Mouse (Mus musculus) splenic B cell, adult 2 months (primary cell): Measurements from ENCODE around the gene Metap1.

Experiments
- DNase-seq: peaks from one replicate; pipeline ENCODE4 v3.0.0-alpha.2; 2011; ENCODE audit warnings: low read depth, low spot score
- H3K27me3 ChIP-seq: 2 replicates; pipeline ENCODE4 v1.6.1; 2012; ENCODE audit warnings: mild to moderate bottlenecking, low read length, moderate library complexity, mixed read lengths; ENCODE audit not compliant: control insufficient read depth, poor library complexity, insufficient read depth, severe bottlenecking
- H3K36me3 ChIP-seq: 2 replicates; pipeline ENCODE4 v1.6.1; 2012; ENCODE audit warnings: mild to moderate bottlenecking, low read length, moderate library complexity, mixed read lengths; ENCODE audit not compliant: control insufficient read depth, poor library complexity, insufficient read depth, severe bottlenecking

The Metap1 gene

DNA sequence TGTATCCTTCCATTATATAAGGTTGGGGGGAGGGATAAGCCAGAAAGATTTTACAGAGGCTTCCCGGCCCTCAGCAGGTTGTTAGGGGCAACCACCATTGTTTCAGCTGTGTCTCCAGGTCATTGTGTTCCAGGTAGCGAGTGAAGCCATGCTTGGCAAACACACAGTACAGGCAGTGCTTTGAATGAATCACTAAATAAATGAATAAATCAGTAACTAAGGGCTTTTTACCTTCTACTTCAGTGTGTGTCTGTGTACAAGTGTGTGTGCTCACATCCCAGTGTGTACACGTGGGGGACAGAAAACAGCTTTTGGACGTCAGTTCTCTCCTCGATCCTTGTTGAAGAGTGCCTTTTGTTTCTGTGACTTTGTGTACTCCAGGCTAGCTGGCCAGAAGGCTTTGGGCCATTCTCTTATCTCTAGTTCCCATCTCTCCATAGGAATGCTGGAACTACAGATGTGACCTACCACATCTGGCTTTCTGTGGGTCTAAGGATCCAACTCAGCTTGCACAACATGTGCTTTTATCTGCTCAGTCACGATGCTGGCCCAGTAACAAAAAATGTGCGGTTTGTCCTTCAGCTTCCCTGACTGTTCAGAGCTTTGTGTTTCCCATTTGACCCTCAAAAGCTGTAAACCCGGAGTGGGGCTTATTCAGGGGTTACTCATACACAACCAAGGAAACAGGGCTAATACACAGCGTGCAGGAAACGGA lies 26.5 kb upstream of the Metap1 start:
- Histone ChIP-seq H3K27me3 (no peaks in the 10 kb centered on the region), H3K36me3 (no peaks in the 10 kb centered on the region)
- no peak for DNase-seq

DNA sequence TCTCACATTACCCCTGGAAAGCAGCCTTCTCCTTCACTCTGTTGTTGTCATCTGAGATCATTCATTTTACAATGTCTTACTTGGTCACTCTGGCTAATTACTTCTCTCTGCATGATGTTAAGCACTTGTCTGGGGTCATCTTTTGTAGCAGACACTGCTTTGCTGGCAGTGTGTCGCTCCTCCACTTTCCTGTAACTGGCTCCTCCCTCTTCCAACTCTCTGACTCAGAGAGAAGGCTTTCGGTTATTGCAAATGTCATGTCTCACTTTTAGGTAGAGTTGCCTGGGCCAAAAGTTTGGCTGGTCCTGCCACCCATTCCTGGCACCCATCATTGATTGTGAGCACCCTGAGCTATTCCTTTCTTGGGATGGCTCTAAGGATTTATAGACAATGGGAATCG lies 25.4 kb upstream of the Metap1 start:
- no peaks in the 10 kb centered on the region for H3K36me3 ChIP-seq
- no peaks in the 10 kb centered on the region for H3K27me3 ChIP-seq
- no peak for DNase-seq

DNA sequence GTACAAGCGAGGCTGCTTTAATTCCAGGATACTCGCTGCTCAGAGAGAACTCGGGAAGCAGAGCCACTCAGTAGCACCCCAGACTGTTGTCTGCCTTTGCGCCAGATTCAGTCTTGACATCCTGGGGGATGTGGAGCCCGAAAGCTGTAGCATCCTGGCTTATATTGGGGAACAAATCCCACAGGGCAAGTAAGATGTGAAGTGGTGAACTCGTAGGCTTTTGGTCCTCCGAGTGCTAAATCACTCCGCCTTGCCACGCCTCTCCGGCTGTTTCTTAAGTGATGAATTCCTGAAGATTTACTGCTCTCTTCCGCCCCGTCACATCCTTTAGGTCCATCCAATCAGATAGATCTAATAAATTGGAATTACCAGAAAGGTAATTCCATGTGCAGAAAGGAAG lies 23.9 kb upstream of the Metap1 start:
- Histone ChIP-seq H3K36me3 (no peaks in the 10 kb centered on the region), H3K27me3 (no peaks in the 10 kb centered on the region)
- no peak for DNase-seq

DNA sequence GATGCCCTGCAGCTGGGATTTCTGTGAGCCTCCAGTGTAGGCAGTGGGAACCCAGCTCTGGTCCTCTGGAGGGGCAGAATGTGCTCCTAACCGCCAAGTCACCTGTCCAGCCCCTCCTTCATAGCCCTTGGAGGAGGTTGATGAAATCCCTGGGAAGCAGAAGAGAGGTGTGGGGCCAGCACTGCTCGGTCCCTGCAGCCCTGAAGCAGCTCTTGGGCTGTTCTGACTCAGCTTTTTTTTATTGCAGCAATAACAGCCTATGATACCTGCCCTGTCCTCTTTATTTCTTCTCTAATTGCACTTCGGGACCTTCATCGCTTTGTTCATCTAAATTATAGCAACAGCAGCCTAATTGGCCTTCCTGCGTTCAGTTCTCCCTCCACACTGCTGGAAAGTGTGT lies 21.2 kb upstream of the Metap1 start:
- no peak for DNase-seq
- Histone ChIP-seq H3K27me3 (no peaks in the 10 kb centered on the region), H3K36me3 (no peaks in the 10 kb centered on the region)

DNA sequence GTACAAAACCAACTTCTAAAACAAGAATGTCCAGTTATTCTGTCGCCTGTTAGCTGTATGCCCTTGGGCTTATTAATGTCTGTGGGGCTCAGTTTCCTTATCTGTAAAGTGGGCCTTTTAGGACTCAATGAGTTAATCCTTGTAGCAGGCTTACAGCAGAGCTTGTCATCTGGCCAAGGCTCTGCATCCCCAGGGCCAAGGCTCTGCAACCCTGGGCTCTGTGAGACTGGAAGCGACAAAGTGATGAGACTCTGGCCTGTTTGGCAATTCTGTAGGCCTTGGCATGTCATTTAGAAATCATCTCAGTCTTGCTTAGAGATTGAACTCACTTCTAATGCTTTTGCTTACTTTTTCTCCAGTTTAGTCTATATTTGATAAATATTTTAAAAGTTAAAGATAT lies 20.3 kb upstream of the Metap1 start:
- Histone ChIP-seq H3K36me3 (no peaks in the 10 kb centered on the region), H3K27me3 (no peaks in the 10 kb centered on the region)
- no peak for DNase-seq

DNA sequence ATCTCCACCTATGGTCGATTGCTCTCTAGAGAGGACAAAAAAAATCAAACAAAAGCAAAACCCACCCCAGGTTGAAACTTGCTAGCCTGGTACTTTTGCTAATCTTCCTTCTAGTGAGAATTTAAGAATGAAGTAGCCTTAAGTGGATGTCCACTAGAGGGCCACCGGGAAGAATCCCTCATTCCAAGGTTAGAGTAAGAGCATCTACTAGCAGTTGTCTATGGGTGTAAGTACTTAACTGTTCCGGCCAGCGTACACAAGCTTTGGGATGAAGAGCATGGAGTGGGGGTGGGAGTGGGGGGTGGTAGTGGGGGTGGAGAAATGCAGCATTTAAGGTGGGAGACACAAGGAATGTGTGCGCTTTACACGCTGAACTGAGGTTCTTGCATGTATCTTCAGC lies 17.4 kb upstream of the Metap1 start:
- no peaks in the 10 kb centered on the region for H3K27me3 ChIP-seq
- DNase-seq: peak; percentile 16
- no peaks in the 10 kb centered on the region for H3K36me3 ChIP-seq

DNA sequence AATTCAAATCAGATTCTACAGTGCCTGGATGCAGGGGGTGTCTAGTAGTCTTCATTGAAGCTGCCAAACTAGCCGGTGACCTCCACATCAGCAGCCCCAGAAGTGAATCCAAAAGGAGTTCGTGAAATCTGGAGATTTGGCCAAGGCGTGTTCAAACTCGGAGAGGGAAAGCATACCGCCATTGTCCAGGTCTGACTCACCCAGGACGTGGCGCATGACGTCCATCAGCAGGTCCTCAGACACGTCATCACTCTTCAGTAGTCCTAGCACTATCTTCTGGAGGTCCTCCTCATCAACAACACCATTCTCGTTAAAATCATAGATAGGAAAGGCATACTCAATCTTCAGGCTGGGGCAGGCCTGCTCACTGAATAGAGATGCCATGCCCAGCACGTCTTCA lies 14.4 kb upstream of the Metap1 start:
- no peaks in the 10 kb centered on the region for H3K36me3 ChIP-seq
- no peaks in the 10 kb centered on the region for H3K27me3 ChIP-seq
- no peak for DNase-seq

DNA sequence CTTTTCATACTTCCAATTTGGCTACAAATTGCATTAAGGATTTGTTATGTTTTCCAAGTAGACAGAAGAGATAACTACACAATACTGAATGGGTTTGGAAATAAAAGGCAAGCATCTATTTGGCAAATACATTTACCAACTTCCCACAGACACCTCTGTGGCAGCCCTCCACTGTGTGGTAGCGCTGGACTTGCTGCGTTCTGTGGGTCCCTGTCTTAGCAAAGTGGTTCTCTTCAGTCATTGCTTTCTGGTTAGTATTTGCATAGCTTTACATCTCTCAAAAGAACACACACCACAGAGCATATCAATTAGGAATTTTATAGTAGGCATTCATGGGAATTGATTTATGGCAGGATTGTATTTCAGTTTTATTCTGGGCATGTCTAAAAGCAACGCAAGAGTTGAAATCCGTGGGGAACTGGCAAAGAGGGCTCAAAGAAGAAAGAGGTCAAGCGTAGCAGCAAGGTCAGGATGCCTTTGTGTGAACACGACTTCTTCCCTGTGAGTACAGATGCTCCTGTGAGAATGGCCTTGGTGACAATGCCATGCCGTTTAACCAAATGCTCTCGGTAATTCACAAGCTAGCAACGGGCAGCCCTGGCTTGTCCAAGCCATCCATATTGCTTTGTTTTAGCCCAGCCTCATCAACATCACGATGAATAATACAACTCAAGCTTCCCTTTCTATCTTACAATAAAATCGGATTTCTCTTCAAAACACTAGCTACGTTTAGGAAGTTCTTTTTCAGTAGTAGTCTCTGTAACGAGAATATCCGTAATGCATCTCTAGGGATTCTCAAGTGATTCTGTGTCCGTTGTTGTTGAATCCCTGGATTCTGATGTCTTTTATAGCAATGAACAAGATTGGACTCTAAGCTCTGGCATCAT lies 10.8 kb upstream of the Metap1 start:
- DNase-seq: no peak

DNA sequence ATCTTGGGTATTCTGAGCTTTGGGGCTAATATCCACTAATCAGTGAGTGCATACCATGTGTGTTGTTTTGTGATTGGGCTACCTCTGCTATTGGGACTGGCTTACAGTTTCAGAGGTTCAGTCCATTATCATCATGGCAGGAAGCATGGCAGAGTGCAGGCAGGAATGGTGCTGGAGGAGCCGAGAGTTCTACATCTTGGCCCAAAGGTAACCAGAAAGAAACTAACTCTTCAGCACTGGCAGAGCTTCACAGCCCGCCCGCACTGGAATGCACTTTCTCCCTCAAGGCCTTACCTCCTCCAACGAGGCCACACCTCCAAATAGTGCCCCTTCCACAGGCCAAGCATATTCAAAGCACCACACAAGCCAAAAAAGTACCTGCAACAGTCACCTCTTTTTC lies 9.4 kb upstream of the Metap1 start:
- Histone ChIP-seq H3K36me3 (no peaks in the 10 kb centered on the region), H3K27me3 (no peaks in the 10 kb centered on the region)
- DNase-seq: no peak

More for the DNA sequence above, 10.8 kb upstream of the Metap1 start:
- Histone ChIP-seq H3K36me3 (no peaks in the 10 kb centered on the region), H3K27me3 (no peaks in the 10 kb centered on the region)

DNA sequence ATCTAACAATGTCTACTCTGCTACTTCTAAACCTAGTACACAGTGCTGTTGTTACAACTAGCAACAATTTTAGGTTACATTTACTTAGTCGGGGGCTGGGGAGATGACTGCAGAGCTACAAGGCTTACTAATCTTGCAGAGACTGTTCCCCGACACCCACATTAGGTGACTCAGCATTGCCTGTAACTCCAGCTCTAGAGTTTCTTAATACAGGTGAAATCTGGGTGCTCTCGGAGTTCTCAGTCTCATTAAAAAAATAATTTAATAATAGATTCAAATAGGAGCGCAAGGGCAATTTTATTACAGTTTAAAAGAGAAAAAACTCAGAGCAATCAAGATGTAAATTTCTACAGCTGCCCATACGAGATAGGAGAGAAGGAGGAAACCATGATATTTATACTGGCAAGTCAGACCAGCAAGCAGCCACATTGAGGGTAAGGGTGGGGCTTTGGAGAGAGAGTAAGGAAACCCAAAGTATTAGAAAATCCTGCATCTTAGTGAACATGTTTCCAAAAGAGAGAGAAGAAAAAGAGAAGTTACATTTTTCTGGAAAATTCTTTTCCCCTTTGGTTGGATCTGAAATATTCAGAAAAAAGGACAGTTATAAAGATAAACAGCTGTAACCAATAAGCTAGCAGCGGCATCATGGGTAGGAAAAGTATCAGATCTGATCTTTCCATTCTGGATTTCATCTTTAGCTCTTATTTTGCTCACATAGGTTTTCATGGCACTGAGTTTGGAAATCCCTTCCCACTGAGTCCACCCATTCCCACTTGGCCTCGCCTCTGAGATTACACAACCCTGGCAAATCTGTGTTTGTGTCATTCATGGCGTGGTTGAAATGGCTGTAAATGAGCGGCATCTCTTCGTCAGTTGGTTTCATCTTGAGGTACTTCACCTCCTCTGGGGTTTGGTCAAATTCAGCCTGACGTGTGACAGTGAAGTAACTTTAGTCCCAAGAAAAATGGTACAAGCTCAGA lies 6.1 kb upstream of the Metap1 start:
- DNase-seq: no peak
- Histone ChIP-seq H3K36me3 (no peaks in the 10 kb centered on the region), H3K27me3 (no peaks in the 10 kb centered on the region)

DNA sequence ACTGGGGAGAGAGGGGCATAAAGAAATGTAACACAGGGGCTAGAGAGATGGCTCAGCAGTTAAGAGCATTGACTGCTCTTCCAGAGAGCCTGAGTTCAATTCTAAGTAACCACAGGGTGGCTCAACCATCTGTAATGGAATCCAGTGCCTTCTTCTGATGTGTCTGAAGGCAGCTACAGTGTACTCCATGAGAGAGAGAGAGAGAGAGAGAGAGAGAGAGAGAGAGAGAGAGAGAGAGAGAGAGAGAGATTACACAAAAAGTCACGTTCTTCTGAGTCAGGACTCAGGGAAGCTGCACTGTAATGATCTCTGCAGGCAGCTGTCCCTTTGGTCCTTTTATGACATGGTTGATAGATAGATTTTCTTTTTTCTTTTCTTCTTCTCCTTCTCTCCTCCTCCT lies 5.2 kb upstream of the Metap1 start:
- Histone ChIP-seq H3K27me3 (no peaks in the 10 kb centered on the region), H3K36me3 (no peaks in the 10 kb centered on the region)
- DNase-seq: no peak

DNA sequence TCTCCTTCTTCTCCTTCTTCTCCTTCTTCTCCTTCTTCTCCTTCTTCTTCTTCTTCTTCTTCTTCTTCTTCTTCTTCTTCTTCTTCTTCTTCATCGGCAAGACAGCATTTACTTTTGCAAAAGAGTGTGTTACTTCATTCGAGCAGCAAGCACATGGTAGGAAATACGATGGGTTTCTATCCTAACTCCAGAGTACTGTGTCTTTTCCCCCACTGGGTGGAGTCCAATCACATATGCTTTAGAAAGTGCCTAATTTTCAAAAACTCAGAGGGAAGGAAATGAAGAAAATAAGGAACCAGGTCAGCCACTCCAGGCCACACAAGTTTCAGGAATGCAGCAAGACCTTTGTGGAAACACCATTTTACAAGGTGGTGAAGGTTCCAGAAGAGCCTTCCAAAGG lies 4.4 kb upstream of the Metap1 start:
- no peaks in the 10 kb centered on the region for H3K27me3 ChIP-seq

DNA sequence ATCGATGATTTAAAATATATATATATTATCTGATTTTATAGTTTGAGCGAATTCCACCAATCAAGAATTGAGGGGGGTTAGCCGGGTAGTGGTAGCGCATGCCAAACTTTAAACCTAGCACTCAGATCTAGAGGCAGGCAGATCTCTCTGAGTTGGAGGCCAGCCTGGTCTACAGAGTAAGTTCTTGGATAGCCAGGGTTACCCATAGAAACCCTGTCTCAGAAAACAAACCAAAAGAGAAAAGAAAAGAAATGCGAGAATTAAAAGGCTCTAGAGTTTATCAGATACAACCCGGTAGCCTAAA lies 671 bp upstream of the Metap1 start:
- H3K36me3 ChIP-seq: 0 out of 2 replicates have a peak, but pooled peaks cover 2% of the 10 kb centered on the region
- no peak for DNase-seq
- no peaks in the 10 kb centered on the region for H3K27me3 ChIP-seq

More for the DNA sequence above, 4.4 kb upstream of the Metap1 start:
- DNase-seq: no peak
- no peaks in the 10 kb centered on the region for H3K36me3 ChIP-seq

DNA sequence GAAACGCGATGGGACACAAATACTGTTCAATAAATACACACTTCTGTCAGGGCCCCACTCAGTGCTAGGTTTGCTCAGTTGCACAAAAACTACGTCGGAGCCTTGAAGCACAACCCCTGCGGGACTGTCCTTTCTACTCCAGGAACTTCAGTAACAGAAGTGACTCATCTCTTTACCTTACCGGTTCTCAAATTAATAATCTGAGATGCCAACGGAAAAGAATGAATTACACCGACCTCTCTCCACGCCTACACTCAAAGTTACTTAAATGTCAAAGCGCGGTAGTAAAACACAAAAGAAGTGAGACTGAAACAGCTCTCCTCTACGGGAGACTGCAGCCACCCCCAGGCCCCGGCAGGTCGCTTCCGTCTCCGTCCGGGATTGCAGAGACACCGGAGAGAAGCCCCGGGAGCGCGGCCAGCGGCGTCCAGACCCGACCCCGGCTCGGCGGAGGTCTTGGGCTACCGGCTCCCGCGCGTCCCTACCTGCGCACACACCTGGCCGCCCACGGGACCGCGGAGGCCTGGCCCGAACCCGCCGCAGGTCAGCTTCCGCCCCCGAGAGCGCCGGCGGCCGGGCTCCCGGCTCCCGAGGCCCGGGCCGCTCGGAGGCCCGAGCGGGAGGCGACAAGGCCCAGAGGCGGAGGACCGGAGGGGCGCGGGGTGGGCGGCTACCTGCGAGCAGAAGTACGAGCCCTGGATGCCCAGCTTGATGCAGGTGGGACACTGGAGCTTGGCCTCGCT lies 560 bp downstream of the Metap1 start:
- peak; percentile 46 for DNase-seq
- Histone ChIP-seq H3K36me3 (0 out of 2 replicates have a peak, but pooled peaks cover 2% of the 10 kb centered on the region), H3K27me3 (no peaks in the 10 kb centered on the region)
